Mouse (Mus musculus): ENCODE results near the gene Lrfn3. TPM values are rescaled to one million over a fixed set of nuclear protein-coding genes. Genes with fewer than 3 reads are reported as not detected.
A peak's percentile ranks its signal among the peaks of the same experiment; 100 is the strongest.

Lrfn3 gene
- total RNA-seq (2021) = 10 to 100 TPM; 18.7 to 19.5 TPM
- long read RNA-seq, experiment 1, transcript Lrfn3-201 (3 exons, 2,886 nt) = major isoform, 13 of 17 reads
- long read RNA-seq, experiment 1, partial matches to known transcripts = 4 of 17 reads
- long read RNA-seq, experiment 1, other reads (novel, unspliced or antisense) = 0 of 17 reads
- long read RNA-seq, experiment 2, transcript Lrfn3-201 (3 exons, 2,886 nt) = major isoform, 17 of 23 reads
- long read RNA-seq, experiment 2, partial matches to known transcripts = 6 of 23 reads
- long read RNA-seq, experiment 2, other reads (novel, unspliced or antisense) = 0 of 23 reads

DNA sequence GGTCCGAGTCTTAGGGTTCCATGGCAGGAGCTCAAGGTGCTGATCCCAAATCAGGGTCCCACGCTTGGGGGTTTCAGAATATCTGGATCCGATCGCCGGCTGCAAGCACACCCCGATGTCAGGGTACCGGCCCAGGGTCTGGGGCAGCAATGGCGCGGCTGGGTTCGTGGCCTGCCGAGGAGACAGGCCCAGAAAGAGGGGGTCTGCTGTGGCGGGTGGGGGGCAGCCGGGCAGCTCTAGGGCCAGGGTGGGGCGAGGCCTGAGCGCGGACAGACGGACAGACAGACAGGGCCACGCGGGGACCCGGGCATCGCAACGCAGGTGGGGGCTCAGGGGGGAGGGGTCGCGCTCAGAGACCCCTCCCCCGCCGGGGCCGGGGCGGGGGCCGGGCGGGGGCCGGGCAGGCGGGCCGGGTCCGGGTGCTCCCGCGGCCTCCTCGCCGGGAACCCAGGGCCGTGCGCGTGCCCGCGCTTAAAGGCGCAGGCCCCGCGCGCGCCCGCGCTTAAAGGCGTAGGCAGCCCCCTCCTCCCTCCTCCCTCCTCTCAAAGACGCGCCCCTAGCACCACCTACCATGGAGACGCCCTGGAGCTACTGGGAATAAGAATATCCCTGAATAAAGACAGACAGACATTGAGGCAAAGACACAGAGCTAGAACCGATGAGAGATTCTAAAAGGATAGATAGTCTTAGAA lies at the start of gene Lrfn3:
Gene Lrfn3 (minus strand): TSS at position 121 of the 692 bp plus-strand sequence.
- DNase-seq (ENCODE audit: low spot score in 2 of 2) = no peak

DNA sequence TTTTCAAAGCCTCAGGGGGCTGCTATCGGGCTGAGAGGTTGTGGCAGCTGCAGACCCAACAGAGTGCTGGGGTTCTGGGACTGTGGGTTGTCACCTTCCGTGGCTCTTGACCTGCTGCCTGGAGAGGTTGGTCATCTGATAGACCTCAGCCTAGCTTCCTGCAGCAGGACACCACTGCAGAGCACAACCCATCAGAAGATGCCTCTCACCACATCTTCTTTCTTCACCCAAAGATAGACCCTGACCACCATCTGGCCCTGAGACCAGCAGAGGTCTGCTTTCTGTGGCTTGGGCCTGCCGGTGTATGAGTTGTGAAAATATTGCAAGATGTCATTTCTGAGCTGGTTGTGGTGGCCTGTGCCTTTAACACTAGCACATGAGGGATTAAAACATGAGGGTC lies 48.5 kb upstream of the Lrfn3 start:
- no peak for DNase-seq (ENCODE audit: low spot score in 2 of 2)

- no peak for DNase-seq (ENCODE audit: low spot score in 2 of 2)
These were observed 47.2 kb upstream of the Lrfn3 start for GRCm38 (mm10) chr7:30409789-30410188.

DNA sequence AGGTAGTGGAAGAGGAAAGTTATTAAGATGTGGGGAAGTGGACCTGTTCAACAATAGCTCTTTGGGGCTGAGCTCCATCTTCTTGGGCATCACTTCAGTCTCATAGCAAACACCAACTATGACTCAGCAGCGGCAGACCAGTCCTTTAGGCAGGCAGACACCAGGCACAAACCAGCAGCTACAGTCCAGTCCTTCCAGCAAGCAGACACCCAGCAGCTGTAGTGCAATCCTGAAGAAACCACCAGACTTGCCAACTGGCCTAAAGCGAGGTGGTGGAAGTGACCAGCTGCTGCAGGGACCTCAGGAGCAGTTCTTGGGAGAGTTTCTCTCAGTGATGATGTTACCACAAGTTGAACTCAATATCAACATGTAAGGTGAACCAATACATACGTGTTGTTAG lies 46.1 kb upstream of the Lrfn3 start:
- DNase-seq (ENCODE audit: low spot score in 2 of 2) = no peak

- DNase-seq (ENCODE audit: low spot score in 2 of 2) = no peak
These were observed 39.8 kb upstream of the Lrfn3 start for GRCm38 (mm10) chr7:30402343-30402742.

- DNase-seq (ENCODE audit: low spot score in 2 of 2) = no peak
These were observed 37.1 kb upstream of the Lrfn3 start for GRCm38 (mm10) chr7:30399671-30400070.

DNA sequence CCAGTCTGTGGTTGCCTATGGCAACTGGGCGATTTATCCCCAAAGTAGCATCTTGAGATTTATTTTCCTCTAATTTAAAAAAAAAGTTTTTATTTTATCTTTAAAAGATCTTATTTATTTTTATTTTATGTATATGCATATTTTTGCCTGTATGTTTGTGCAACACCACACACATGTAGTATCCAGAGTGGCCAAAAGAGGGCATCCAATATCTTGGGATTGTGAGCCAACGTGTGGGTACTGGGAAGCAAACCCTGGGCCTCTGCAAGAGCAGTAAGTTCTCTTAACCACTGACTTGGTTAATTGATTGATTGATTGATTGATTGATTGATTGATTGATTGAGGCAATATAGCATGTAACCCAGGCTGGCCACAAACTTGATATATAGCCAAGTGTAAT lies 32.3 kb upstream of the Lrfn3 start:
- DNase-seq (ENCODE audit: low spot score in 2 of 2) = no peak

DNA sequence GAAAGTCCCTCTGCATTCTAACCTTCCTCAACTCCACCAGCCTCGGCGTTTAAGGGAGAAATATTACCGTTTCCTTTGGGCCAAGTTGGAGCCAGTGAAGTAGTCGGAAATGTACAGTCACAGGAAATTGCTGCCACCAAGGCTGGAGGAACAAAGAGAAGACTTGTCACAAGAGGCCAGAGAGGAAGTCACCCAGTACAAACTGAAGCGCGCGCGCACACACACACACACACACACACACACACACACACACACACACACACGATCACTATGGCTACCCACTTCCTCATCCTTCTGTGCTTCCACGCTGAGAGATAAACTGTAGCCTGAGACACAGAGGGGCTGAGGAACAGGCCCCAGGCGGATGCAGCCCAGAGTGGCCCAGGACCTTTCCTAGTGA lies 31.8 kb upstream of the Lrfn3 start:
- peak in 1 of 2 experiments; percentile 42 for DNase-seq (ENCODE audit: low spot score in 2 of 2)

- DNase-seq (ENCODE audit: low spot score in 2 of 2) = no peak
These were observed 31.1 kb upstream of the Lrfn3 start for GRCm38 (mm10) chr7:30393631-30394030.

GRCm38 (mm10) chr7:30392746-30393520 lies 30.4 kb upstream of the Lrfn3 start:
- no peak for DNase-seq (ENCODE audit: low spot score in 2 of 2)

GRCm38 (mm10) chr7:30384106-30384505 lies 21.5 kb upstream of the Lrfn3 start:
- no peak for DNase-seq (ENCODE audit: low spot score in 2 of 2)

DNA sequence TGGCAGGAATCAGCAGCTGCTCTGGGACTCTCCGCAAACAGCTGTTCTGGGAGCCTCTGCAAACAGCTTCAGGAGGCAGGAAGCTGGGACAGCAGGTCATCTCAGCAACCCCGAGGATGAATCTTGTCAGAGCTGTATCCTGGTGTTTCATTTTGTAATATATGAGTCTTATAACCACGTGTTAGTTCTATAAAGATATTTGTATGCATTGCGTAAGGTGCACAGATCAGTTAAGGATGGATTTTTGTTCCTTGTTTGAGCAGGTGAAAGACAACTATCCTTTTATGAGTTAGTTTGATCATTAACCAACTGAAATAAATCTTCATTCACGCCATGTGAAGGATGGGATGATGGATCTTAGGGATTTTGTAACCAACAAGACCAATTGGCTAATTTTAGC lies 17.5 kb upstream of the Lrfn3 start:
- DNase-seq (ENCODE audit: low spot score in 2 of 2) = no peak

GRCm38 (mm10) chr7:30373501-30373962 lies 11.0 kb upstream of the Lrfn3 start:
- DNase-seq (ENCODE audit: low spot score in 2 of 2) = peak; percentile 67 to 84

- DNase-seq (ENCODE audit: low spot score in 2 of 2) = no peak
These were observed 4.9 kb upstream of the Lrfn3 start for GRCm38 (mm10) chr7:30367466-30367865.

- no peak for DNase-seq (ENCODE audit: low spot score in 2 of 2)
These were observed 769 bp upstream of the Lrfn3 start for GRCm38 (mm10) chr7:30363344-30363738.

DNA sequence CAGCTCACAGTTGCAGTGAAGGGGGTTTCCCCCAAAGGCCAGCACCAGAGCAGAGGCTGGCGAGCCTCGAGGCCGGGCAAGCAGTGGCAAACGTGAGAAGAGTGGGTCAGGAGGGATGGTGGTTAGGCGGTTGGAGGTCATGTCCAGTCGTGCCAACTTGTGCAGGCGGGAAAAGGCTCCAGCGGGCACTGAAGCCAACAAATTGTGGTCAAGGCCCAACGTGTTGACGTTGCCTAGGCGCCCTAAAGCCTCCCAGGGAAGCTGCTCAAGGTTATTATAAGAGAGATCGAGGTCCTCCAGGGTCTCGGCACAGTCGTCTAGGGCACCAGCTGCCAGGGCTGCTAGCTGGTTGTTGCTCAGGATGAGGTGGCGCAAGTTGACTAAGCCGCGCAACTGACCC lies 2.5 kb downstream of the Lrfn3 start:
- peak; percentile 14 to 22 for DNase-seq (ENCODE audit: low spot score in 2 of 2)

GRCm38 (mm10) chr7:30359276-30359865 lies 3.2 kb downstream of the Lrfn3 start:
- DNase-seq (ENCODE audit: low spot score in 2 of 2) = no peak

DNA sequence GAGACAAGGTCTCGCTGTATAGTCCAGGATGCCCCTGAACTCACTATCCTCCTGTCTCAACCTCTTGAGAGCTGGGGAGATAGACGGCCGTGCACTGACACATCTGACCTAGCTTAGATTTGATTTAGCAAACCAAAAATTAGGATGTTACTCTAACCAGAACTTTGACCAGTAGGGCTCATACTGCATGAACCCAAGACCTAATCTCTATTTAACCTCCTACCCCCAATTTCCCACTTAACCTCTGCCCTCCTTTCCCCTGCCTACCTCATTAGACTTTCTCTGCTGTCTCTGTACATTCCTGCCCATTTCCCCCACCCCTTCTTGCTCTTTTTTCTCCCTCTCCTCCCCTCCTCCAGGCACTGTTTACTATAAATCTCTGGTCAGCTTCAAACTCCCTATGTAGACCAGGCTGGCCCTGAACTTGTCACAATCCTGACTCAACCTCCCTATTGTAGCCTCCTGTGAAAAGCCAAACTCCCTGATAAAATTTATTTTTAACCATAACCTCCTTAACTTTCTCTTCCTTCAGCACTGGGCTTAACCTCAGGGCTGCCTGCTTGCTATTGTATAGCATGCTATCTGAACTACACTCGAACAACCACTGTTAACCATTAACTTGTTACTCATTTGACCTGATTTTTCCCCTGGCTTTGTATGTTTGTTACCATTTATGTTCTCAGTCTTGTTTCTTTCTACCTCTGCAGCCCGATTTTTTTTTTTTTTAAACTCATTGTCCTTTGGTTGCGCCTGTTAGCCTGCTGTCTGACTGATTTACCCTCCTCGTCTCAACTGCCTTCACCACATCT lies 4.0 kb downstream of the Lrfn3 start:
- DNase-seq (ENCODE audit: low spot score in 2 of 2) = no peak

- no peak for DNase-seq (ENCODE audit: low spot score in 2 of 2)
These were observed 8.5 kb downstream of the Lrfn3 start for GRCm38 (mm10) chr7:30354059-30354458.

DNA sequence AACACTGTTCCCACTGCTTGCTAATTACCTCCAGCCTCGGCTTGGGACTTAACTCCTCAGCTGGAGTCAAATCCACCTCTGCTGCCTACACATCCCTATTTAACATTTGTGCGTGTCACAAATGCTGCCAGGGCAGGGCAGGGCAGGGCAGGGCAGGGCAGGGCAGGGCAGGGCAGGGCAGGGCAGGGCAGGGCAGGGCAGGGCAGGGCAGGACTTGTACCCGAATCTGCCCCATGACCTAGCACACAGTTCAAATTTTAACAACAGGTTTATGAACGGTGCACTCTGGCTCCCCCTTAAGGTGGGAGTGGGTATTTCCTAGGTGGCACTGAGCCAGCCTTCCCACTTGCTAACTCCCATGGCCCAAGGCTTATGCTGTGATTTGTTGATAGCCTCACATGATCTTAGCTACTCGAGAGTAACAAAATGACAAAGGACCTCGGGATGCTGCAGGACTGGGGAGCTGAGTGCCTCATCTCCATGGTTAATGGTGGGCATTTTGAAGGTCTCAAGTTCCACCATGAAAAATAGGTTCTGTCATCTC lies 9.2 kb downstream of the Lrfn3 start:
- DNase-seq (ENCODE audit: low spot score in 2 of 2) = peak; percentile 42 to 50

Data from adrenal gland, postnatal 4 days (tissue).